Mouse (Mus musculus) heart, embryonic 10.5 days (tissue): Measurements from ENCODE around the gene Atp6v1g2. TPM values are rescaled to one million over a fixed set of nuclear protein-coding genes. Genes with fewer than 3 reads are reported as not detected.

Experiments used
- DNase-seq: peaks from one replicate; pipeline ENCODE4 v3.0.0-alpha.2; 2017; ENCODE audit warnings: low spot score
- H3K27ac ChIP-seq: fragments of 300-500 bp; sonication (generic); 2 replicates; pipeline ENCODE4 v1.5.1; 2016; ENCODE audit warnings: mild to moderate bottlenecking
- H3K27me3 ChIP-seq: fragments of 300-500 bp; sonication (generic); 2 replicates; pipeline ENCODE4 v1.6.1; 2016; ENCODE audit warnings: mild to moderate bottlenecking; ENCODE audit not compliant: poor library complexity, insufficient read depth, severe bottlenecking
- H3K36me3 ChIP-seq: fragments of 300-500 bp; sonication (generic); 2 replicates; pipeline ENCODE4 v1.6.1; 2016; ENCODE audit warnings: mild to moderate bottlenecking, moderate library complexity
- H3K4me1 ChIP-seq: fragments of 300-500 bp; sonication (generic); 2 replicates; pipeline ENCODE4 v1.6.1; 2016; ENCODE audit warnings: mild to moderate bottlenecking
- H3K4me3 ChIP-seq: fragments of 300-500 bp; sonication (generic); 2 replicates; pipeline ENCODE4 v1.5.1; 2016; ENCODE audit warnings: mild to moderate bottlenecking, moderate library complexity
- H3K9me3 ChIP-seq: fragments of 300-500 bp; sonication (generic); 2 replicates; pipeline ENCODE4 v1.6.1; 2016; ENCODE audit warnings: mild to moderate bottlenecking, moderate library complexity
- WGBS: fragments of 180-500 bp; shearing (Covaris S2); methylation state at CpG from one replicate; pipeline ENCODE4 v1.1.7; 2016; 5-methylcytosine and 5-hydroxymethylcytosine counted together
- polyA plus RNA-seq: library from polyadenylated mRNA; unstranded; fragments of >200 nt; fragmentation: Nextera tagmentation; extraction: Ambion mirVana; gene quantifications from 2 replicates; pipeline ENCODE4 v1.2.1, GENCODE M21; 2016

Atp6v1g2 gene
- polyA plus RNA-seq, 1 experiment from 2014 or later: 6.5 TPM

DNA sequence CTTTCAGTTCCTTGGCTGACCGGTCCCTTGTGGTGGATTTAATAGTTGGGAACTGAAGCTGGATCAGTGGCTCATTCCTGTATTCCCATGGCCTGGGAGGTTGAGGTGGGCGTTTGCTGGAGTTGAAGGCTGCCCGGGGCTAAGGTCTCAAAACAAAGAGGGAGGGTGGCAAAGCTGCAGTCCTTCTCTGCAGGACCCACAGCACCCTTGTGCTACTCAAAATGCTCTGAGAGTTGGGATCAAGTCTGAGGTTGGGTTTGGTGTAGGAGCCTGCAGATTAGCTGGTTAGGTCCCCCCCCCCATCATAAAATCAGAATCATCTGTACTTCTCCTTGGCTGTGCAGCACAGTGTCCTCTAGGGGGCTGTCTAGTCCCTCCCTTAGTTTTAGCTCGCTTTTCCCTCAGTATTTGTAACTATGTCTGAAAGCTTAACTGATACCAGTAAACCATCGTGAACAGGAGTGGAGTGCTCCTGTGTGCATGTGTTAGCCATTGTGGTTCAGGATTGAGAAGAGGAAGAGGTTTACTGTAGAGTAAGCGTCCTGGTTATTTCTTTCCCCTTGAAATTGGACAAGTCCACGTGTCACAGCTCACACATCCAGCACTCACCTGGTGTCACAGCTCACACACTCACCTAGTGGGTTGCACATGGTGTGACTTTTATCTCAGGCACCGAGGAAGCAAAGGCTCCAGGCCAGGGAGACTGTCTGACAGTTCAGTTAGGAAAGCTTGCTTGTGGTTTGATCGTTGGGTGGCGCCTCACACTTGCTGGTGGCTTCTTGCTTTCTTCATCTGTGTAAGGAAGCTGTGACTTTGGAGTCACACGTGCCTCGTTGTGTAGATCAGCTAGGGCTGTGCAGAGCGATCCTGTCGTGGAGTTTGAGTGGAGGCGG, 12.5 kb downstream of the Atp6v1g2 start:
- no peak overlapping the region for H3K27ac ChIP-seq
- no peaks in the 10 kb centered on the region for H3K9me3 ChIP-seq
- peaks cover 80% of the 10 kb centered on the region for H3K36me3 ChIP-seq
- DNase-seq: no peak
- H3K4me3 ChIP-seq: peak overlapping the region; percentile 15; the same call in 1 of the 2 replicates
- 87% methylated on average over 15 of the region's 15 CpGs for WGBS
- peaks cover 35% of the 10 kb centered on the region for H3K4me1 ChIP-seq
- H3K27me3 ChIP-seq: no peaks in the 10 kb centered on the region

DNA sequence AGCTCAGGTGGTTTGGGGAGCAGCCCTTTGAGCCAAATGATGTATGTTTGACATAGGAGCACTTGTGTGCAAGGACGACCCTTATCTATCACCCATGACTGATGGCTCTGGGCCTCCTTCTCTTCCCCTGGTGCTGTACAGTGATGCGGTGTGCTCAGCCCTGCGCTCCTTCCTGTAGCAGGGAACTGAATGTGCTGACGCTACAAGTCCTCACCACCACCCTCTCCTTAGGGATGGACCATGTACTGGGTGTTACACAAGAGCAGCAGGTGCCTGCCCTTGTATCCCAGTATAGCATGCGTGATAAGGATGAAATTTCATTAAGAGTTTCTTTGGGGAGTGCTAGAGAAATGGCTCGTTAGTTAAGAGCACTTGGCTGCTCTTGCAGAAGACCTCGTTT, 13.7 kb downstream of the Atp6v1g2 start:
- H3K4me3 ChIP-seq: no peak overlapping the region
- no peak for DNase-seq
- H3K36me3 ChIP-seq: peaks cover 90% of the 10 kb centered on the region
- WGBS: 86% methylated on average over 7 of the region's 7 CpGs
- H3K27ac ChIP-seq: no peak overlapping the region
- no peaks in the 10 kb centered on the region for H3K9me3 ChIP-seq
- H3K4me1 ChIP-seq: peaks cover 35% of the 10 kb centered on the region
- H3K27me3 ChIP-seq: no peaks in the 10 kb centered on the region

- H3K27me3 ChIP-seq: no peaks in the 10 kb centered on the region
- H3K36me3 ChIP-seq: peaks cover 98% of the 10 kb centered on the region
- 91% methylated on average over 14 of the region's 14 CpGs for WGBS
- no peak overlapping the region for H3K27ac ChIP-seq
- no peak for DNase-seq
- no peak overlapping the region for H3K4me3 ChIP-seq
- H3K9me3 ChIP-seq: no peaks in the 10 kb centered on the region
- H3K4me1 ChIP-seq: peaks cover 24% of the 10 kb centered on the region
Measured at GRCm38 (mm10) chr17:35248986-35249385, 15.5 kb downstream of the Atp6v1g2 start.

DNA sequence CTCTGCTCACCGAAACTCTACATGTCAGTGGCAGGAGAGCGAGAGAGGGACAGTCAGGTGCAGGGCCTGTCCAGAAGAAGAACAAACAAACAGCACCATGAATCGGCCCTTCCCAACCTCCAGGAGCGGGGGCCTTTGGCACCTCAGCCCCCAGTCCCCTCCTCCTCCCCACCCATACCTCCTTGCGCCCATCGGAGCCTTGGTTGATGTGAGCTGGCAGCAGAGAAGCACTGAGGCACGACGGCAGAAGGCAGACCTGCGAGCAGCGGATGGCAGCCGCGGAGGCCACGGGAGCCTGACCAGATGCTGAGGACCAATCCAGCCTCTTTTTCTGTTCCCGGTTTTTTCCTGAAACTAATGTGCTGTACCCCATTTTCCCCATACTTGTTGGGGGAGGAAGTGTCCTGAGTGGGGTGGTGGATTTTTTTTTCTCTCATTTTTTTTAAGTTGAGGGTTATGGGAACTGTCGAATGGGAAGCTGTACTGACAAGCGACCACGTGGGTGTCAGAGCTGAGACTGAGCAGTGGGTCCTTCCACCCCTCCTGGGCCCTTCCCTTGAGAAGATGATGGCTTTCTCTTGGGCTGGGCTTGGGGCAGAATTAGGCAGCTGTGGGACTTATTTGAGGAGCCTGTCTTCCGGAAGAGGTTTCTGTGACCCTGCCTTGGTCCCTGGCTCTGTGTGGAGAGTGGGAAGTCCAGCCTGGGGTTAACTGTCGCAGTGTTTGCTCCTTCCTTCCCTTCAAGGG, 16.2 kb downstream of the Atp6v1g2 start:
- Histone ChIP-seq H3K36me3 (peaks cover 96% of the 10 kb centered on the region), H3K9me3 (no peaks in the 10 kb centered on the region), H3K4me1 (peaks cover 18% of the 10 kb centered on the region), H3K27me3 (no peaks in the 10 kb centered on the region), H3K4me3 (no peak overlapping the region), H3K27ac (no peak overlapping the region)
- no peak for DNase-seq
- WGBS: 89% methylated on average over 19 of the region's 19 CpGs

- H3K36me3 ChIP-seq: peaks cover 87% of the 10 kb centered on the region
- H3K27ac ChIP-seq: no peak overlapping the region
- no peaks in the 10 kb centered on the region for H3K27me3 ChIP-seq
- H3K4me3 ChIP-seq: no peak overlapping the region
- DNase-seq: no peak
- H3K9me3 ChIP-seq: no peaks in the 10 kb centered on the region
- WGBS: 94% methylated on average over 3 of the region's 3 CpGs
- peaks cover 9% of the 10 kb centered on the region; the same call in 1 of the 2 replicates for H3K4me1 ChIP-seq
Measured at GRCm38 (mm10) chr17:35250348-35251120, 17.1 kb downstream of the Atp6v1g2 start.

- peaks cover 4% of the 10 kb centered on the region; the same call in 1 of the 2 replicates for H3K4me1 ChIP-seq
- H3K27me3 ChIP-seq: 0 out of 2 replicates have a peak, but pooled peaks cover 4% of the 10 kb centered on the region
- DNase-seq: no peak
- peaks cover 80% of the 10 kb centered on the region for H3K36me3 ChIP-seq
- H3K9me3 ChIP-seq: no peaks in the 10 kb centered on the region
- no peak overlapping the region for H3K4me3 ChIP-seq
- H3K27ac ChIP-seq: no peak overlapping the region
- WGBS: 82% methylated on average over 15 of the region's 15 CpGs
Measured at GRCm38 (mm10) chr17:35251162-35251719, 17.8 kb downstream of the Atp6v1g2 start.

GRCm38 (mm10) chr17:35251981-35252380, 18.5 kb downstream of the Atp6v1g2 start:
- Histone ChIP-seq H3K4me1 (no peaks in the 10 kb centered on the region), H3K4me3 (no peak overlapping the region), H3K27me3 (0 out of 2 replicates have a peak, but pooled peaks cover 4% of the 10 kb centered on the region), H3K9me3 (no peaks in the 10 kb centered on the region), H3K27ac (no peak overlapping the region), H3K36me3 (peaks cover 73% of the 10 kb centered on the region)
- no peak for DNase-seq
- 85% methylated on average over 5 of the region's 5 CpGs for WGBS

DNA sequence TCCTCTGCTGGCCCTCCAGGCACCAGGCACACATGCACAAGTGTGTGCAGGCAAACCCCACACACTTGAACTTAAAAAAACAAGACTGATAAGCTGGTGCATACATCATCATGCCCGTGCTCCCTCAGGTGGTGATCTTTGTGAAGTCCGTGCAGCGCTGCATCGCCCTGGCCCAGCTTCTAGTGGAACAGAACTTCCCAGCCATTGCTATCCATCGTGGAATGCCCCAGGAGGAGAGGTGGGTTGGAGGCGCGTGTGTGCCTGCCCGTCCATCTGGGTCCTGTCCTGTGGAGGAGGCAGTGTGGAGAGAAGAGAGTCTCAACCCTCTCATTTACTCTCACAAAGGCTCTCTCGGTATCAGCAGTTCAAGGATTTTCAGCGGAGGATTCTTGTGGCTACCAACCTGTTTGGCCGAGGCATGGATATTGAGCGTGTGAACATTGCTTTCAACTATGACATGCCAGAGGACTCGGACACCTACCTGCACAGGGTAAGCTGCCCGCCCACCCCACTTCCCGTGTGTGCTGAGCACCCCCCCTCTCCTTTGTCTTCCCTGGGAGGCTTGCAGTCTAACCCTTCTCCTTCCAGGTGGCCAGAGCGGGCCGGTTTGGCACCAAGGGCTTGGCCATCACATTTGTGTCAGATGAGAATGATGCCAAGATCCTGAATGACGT, 19.3 kb downstream of the Atp6v1g2 start:
- Histone ChIP-seq H3K36me3 (peaks cover 65% of the 10 kb centered on the region), H3K9me3 (no peaks in the 10 kb centered on the region), H3K4me3 (no peak overlapping the region), H3K27me3 (0 out of 2 replicates have a peak, but pooled peaks cover 4% of the 10 kb centered on the region), H3K4me1 (no peaks in the 10 kb centered on the region), H3K27ac (no peak overlapping the region)
- WGBS: 89% methylated on average over 18 of the region's 18 CpGs
- no peak for DNase-seq

DNA sequence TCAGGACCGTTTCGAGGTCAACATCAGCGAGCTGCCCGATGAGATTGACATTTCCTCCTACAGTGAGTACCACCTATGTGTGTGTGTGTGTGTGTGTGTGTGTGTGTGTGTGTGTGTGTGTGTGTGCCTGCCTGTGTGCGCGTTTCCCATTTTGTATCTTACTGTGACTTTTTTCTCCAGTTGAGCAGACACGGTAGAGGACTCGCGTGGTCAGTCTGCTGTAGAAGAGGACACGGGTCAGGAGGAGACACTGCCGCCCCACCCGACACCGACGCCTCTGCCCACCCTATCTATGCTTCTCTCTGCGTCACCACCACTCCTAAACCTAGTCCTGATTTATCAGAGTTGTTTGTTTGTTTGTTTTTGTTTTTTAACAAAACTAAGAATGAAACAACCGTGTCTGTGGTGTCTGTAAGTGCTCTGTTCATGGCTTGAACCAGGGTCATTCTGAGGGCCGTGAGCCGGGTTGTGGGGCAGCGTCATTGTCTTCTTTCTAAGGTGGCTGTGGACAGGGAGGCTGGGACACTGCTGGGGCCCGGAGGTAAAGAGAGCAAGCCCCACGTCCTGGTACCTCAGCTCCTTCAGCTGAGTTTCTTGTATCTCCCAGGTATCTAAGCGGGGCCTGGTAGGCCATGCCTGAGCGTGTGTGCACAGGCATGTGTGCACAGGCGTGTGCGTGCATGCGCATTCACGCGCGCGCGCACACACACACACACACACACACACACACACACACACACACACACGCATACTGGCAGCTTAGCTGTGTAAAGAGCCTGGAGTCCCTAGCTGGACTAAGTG, 20.0 kb downstream of the Atp6v1g2 start:
- no peaks in the 10 kb centered on the region for H3K9me3 ChIP-seq
- no peaks in the 10 kb centered on the region for H3K4me1 ChIP-seq
- no peak overlapping the region for H3K27ac ChIP-seq
- H3K4me3 ChIP-seq: no peak overlapping the region
- peaks cover 58% of the 10 kb centered on the region for H3K36me3 ChIP-seq
- 0 out of 2 replicates have a peak, but pooled peaks cover 4% of the 10 kb centered on the region for H3K27me3 ChIP-seq
- no peak for DNase-seq
- WGBS: 88% methylated on average over 32 of the region's 32 CpGs

DNA sequence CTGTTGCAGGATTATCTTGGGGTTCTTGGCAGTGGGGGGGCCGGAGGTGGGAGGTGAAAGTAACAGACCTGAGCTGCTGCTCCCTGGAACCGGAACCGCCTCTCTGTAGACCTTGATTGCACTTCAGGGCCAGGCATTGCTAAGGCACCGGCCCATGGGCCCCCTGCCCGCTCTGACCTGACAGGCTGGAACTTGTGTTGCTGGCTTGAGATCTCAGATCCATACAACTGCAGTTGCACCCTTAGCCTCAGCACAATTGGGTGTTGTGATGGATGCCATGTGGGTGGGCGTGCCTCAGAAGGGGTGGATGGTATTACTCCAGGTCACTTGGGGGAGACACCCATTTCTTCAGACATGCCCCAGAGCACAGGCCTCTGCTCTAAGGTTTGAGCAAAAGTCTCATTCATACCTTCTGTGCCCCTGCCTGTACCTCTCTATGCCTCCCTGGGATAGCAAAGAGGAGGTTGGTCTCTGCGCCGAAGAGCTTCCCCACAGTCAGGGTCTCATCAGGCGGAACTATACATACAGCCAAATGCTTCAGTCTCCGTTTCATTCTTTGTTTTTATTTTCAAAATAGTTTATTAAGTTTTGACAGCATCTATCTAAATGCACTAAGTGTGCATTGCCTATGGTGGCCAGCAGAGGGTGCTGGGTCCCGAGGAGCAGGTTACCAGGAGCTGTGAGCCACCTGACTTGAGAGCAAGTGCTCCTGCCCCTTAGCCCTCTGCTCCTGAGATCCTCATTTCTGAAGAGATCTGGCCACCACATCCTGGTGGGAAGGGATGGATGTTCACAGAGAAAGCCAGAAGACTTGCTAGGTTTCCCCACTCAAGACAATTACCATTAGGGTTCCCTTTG, 21.0 kb downstream of the Atp6v1g2 start:
- H3K4me1 ChIP-seq: no peaks in the 10 kb centered on the region
- H3K9me3 ChIP-seq: no peaks in the 10 kb centered on the region
- DNase-seq: no peak
- H3K4me3 ChIP-seq: no peak overlapping the region
- 61% methylated on average over 11 of the region's 11 CpGs for WGBS
- no peak overlapping the region for H3K27ac ChIP-seq
- H3K27me3 ChIP-seq: peaks cover 11% of the 10 kb centered on the region; the same call in 1 of the 2 replicates
- peaks cover 48% of the 10 kb centered on the region for H3K36me3 ChIP-seq

DNA sequence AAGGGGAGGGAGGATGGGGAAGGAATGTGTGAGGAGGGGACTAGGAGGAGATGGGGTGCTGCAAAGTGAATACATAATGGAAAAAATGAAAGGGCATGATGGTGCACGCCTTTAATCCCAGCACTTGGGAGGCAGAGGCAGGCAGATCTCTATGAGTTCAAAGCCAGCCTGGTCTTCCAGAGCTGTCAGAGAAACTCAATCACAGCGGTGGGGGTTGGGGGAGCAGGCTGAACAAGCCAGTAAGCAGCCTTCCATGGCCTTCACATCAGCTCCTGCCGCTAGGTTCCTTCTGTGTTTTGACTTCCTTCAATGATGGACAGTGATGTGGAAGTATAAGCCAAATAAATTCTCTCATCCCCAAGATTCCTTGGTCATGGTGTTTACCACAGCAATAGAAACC, 21.8 kb downstream of the Atp6v1g2 start:
- H3K4me1 ChIP-seq: no peaks in the 10 kb centered on the region
- H3K36me3 ChIP-seq: peaks cover 40% of the 10 kb centered on the region
- no peaks in the 10 kb centered on the region for H3K9me3 ChIP-seq
- 67% methylated on average over 3 of the region's 3 CpGs for WGBS
- DNase-seq: no peak
- H3K4me3 ChIP-seq: no peak overlapping the region
- H3K27ac ChIP-seq: no peak overlapping the region
- peaks cover 17% of the 10 kb centered on the region; the same call in 1 of the 2 replicates for H3K27me3 ChIP-seq
